Mouse (Mus musculus): ENCODE results near the gene Gcnt2. TPM values are rescaled to one million over a fixed set of nuclear protein-coding genes. Genes with fewer than 3 reads are reported as not detected.

Gcnt2 gene
- 2.0 and 2.2 TPM in 2 replicates for polyA plus RNA-seq (2012; rRNA removed)

- no peaks in the 10 kb centered on the region for H3K36me3 ChIP-seq (ENCODE audit: control insufficient read depth, insufficient read depth, low read length)
- peak within 1 kb of the TSS; percentile 23; the same call in 1 of the 2 replicates for H3K27ac ChIP-seq (ENCODE audit: insufficient read depth, low read length)
- H3K27me3 ChIP-seq (ENCODE audit: control insufficient read depth, insufficient read depth, low read length): no peaks in the 10 kb centered on the region
- no peak for DNase-seq (ENCODE audit: low read depth in 1 of 2, low spot score in 2 of 2)
- no peaks in the 10 kb centered on the region; the same call in 1 of the 2 replicates for H3K4me1 ChIP-seq (ENCODE audit: control insufficient read depth, insufficient read depth, insufficient read length)
- 11% methylated on average over 22 of the region's 22 CpGs for WGBS
- peak within 1 kb of the TSS; percentile 51 for H3K4me3 ChIP-seq (ENCODE audit: extremely low read depth, insufficient read depth, insufficient read length)
- TF ChIP-seq POLR2A (IDR thresholded peaks at IDR 0.05; ENCODE audit: low read depth, low read length) (no peak), CTCF (IDR thresholded peaks at IDR 0.05; ENCODE audit: extremely low read depth, insufficient read depth, insufficient read length, insufficient replicate concordance) (no peak)
Observed at GRCm38 (mm10) chr13:40859652-40860399, at the start of gene Gcnt2. TSS of gene Gcnt2 (plus strand) at chr13:40859754.

DNA sequence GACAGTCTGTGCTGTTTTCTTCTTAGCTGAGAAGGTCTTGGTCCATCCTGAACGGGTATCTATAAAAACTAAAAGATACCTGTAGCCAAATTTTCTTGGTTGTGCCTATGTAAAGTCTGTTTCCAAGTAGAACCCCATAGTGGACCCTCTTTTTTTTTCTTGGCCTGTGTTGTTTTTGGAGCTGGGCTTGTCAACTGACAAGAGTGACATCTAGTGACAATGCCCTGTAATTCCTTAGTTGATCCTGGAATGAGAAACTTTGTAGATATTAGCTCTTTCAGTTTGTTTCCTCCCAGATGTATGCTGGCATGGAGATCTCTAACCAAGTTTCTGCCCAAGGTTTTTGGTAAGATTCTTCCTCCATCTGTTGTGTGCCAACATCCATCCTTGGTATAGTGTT is 38.9 kb upstream of the Gcnt2 start:
- Histone ChIP-seq H3K4me3 (ENCODE audit: extremely low read depth, insufficient read depth, insufficient read length) (no peak overlapping the region), H3K36me3 (ENCODE audit: control insufficient read depth, insufficient read depth, low read length) (no peaks in the 10 kb centered on the region), H3K4me1 (ENCODE audit: control insufficient read depth, insufficient read depth, insufficient read length) (no peaks in the 10 kb centered on the region), H3K27me3 (ENCODE audit: control insufficient read depth, insufficient read depth, low read length) (no peaks in the 10 kb centered on the region), H3K27ac (ENCODE audit: insufficient read depth, low read length) (no peak overlapping the region)
- TF ChIP-seq CTCF (IDR thresholded peaks at IDR 0.05; ENCODE audit: extremely low read depth, insufficient read depth, insufficient read length, insufficient replicate concordance): no peak
- TF ChIP-seq POLR2A (IDR thresholded peaks at IDR 0.05; ENCODE audit: low read depth, low read length): no peak
- WGBS: 60% methylated on average over 1 of the region's 1 CpGs
- DNase-seq (ENCODE audit: low read depth in 1 of 2, low spot score in 2 of 2): no peak

- no peak for DNase-seq (ENCODE audit: low read depth in 1 of 2, low spot score in 2 of 2)
- WGBS: 80% methylated on average over 2 of the region's 2 CpGs
- no peaks in the 10 kb centered on the region for H3K4me1 ChIP-seq (ENCODE audit: control insufficient read depth, insufficient read depth, insufficient read length)
- no peak overlapping the region for H3K27ac ChIP-seq (ENCODE audit: insufficient read depth, low read length)
- TF ChIP-seq POLR2A (IDR thresholded peaks at IDR 0.05; ENCODE audit: low read depth, low read length) (no peak), CTCF (IDR thresholded peaks at IDR 0.05; ENCODE audit: extremely low read depth, insufficient read depth, insufficient read length, insufficient replicate concordance) (no peak)
- H3K36me3 ChIP-seq (ENCODE audit: control insufficient read depth, insufficient read depth, low read length): no peaks in the 10 kb centered on the region
- no peak overlapping the region for H3K4me3 ChIP-seq (ENCODE audit: extremely low read depth, insufficient read depth, insufficient read length)
- H3K27me3 ChIP-seq (ENCODE audit: control insufficient read depth, insufficient read depth, low read length): no peaks in the 10 kb centered on the region
Observed at GRCm38 (mm10) chr13:40821911-40822310, 37.6 kb upstream of the Gcnt2 start.

DNA sequence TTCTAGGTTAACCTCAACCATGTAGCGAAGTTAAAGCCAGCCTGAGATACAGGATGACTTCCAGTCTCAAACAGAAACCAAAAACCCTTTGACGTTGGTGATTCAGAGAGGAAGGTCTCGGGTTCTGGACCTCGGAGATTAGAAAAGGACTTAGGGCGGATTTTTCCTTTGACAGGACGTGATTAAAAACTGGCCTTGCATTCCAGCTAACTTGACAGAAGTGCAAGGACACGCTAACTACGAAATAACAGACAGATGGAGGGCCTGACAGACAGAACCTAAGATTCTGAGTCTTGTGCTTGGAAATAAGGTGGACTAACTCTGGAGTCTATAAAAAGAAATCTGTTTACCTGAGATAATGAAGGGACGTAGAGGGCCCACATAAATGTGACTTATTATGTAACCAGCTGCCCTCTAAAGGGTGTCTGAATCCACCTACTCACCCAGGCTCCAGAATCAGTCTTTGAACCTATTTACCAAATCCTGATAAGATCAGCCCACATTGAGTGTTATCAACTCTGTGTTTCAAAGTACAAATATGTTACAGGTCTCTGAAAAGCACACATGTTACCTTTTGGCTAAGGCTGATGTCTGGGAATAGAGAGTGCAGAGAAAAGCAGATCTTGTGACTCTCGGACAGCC is 18.3 kb upstream of the Gcnt2 start:
- H3K27me3 ChIP-seq (ENCODE audit: control insufficient read depth, insufficient read depth, low read length): no peaks in the 10 kb centered on the region
- no peaks in the 10 kb centered on the region for H3K36me3 ChIP-seq (ENCODE audit: control insufficient read depth, insufficient read depth, low read length)
- H3K4me1 ChIP-seq (ENCODE audit: control insufficient read depth, insufficient read depth, insufficient read length): no peaks in the 10 kb centered on the region
- TF ChIP-seq POLR2A (IDR thresholded peaks at IDR 0.05; ENCODE audit: low read depth, low read length) (no peak), CTCF (IDR thresholded peaks at IDR 0.05; ENCODE audit: extremely low read depth, insufficient read depth, insufficient read length, insufficient replicate concordance) (no peak)
- no peak overlapping the region for H3K4me3 ChIP-seq (ENCODE audit: extremely low read depth, insufficient read depth, insufficient read length)
- DNase-seq (ENCODE audit: low read depth in 1 of 2, low spot score in 2 of 2): no peak
- 78% methylated on average over 10 of the region's 10 CpGs for WGBS
- H3K27ac ChIP-seq (ENCODE audit: insufficient read depth, low read length): no peak overlapping the region

- TF ChIP-seq CTCF (IDR thresholded peaks at IDR 0.05; ENCODE audit: extremely low read depth, insufficient read depth, insufficient read length, insufficient replicate concordance): no peak
- Histone ChIP-seq H3K27ac (ENCODE audit: insufficient read depth, low read length) (no peak overlapping the region), H3K4me1 (ENCODE audit: control insufficient read depth, insufficient read depth, insufficient read length) (no peaks in the 10 kb centered on the region), H3K4me3 (ENCODE audit: extremely low read depth, insufficient read depth, insufficient read length) (no peak overlapping the region), H3K27me3 (ENCODE audit: control insufficient read depth, insufficient read depth, low read length) (no peaks in the 10 kb centered on the region), H3K36me3 (ENCODE audit: control insufficient read depth, insufficient read depth, low read length) (no peaks in the 10 kb centered on the region)
- 39% methylated on average over 1 of the region's 1 CpGs for WGBS
- DNase-seq (ENCODE audit: low read depth in 1 of 2, low spot score in 2 of 2): no peak
Observed at GRCm38 (mm10) chr13:40842141-40842540, 17.4 kb upstream of the Gcnt2 start.

- WGBS: 39% methylated on average over 5 of the region's 5 CpGs
- DNase-seq (ENCODE audit: low read depth in 1 of 2, low spot score in 2 of 2): peak; percentile 9 to 39
- H3K36me3 ChIP-seq (ENCODE audit: control insufficient read depth, insufficient read depth, low read length): no peaks in the 10 kb centered on the region
- no peak overlapping the region for H3K27ac ChIP-seq (ENCODE audit: insufficient read depth, low read length)
- H3K4me1 ChIP-seq (ENCODE audit: control insufficient read depth, insufficient read depth, insufficient read length): no peaks in the 10 kb centered on the region
- H3K4me3 ChIP-seq (ENCODE audit: extremely low read depth, insufficient read depth, insufficient read length): no peak overlapping the region
- H3K27me3 ChIP-seq (ENCODE audit: control insufficient read depth, insufficient read depth, low read length): no peaks in the 10 kb centered on the region
- TF ChIP-seq POLR2A (IDR thresholded peaks at IDR 0.05; ENCODE audit: low read depth, low read length) (no peak), CTCF (IDR thresholded peaks at IDR 0.05; ENCODE audit: extremely low read depth, insufficient read depth, insufficient read length, insufficient replicate concordance) (peak; percentile 49; the same call in 1 of the 2 replicates)
Observed at GRCm38 (mm10) chr13:40843418-40844067, 16.0 kb upstream of the Gcnt2 start.

Measured in spleen, adult 2 months (tissue).